Mouse (Mus musculus) kidney, embryonic 15.5 days (tissue): ENCODE data around the gene Tprn. TPM values are rescaled to one million over a fixed set of nuclear protein-coding genes. Genes with fewer than 3 reads are reported as not detected.
"Not testable (repeated sequence)": the region's sequence is repeated elsewhere in the genome, so short reads cannot be mapped to it uniquely, and the experiment has no call there.

ENCODE experiments used
- ATAC-seq: fragments of 200-750 bp; cut with Nextera tagmentation; replicated peaks from 2 replicates; pipeline ENCODE4 v1.8.0; 2017; ENCODE audit warnings: moderate TSS enrichment; ENCODE audit not compliant: low FRiP score
- H3K27ac ChIP-seq: fragments of 300-500 bp; sonication (generic); 2 replicates; pipeline ENCODE4 v1.5.1; 2015; ENCODE audit warnings: mild to moderate bottlenecking, inconsistent platforms
- H3K27me3 ChIP-seq: fragments of 300-500 bp; sonication (generic); 2 replicates; pipeline ENCODE4 v1.6.1; 2015; ENCODE audit warnings: inconsistent platforms
- H3K36me3 ChIP-seq: fragments of 300-500 bp; sonication (generic); 2 replicates; pipeline ENCODE4 v1.6.1; 2015; ENCODE audit warnings: inconsistent platforms
- H3K4me1 ChIP-seq: fragments of 300-500 bp; sonication (generic); 2 replicates; pipeline ENCODE4 v1.6.1; 2015; ENCODE audit warnings: inconsistent platforms
- H3K4me2 ChIP-seq: fragments of 300-500 bp; sonication (generic); 2 replicates; pipeline ENCODE4 v1.6.1; 2015; ENCODE audit warnings: moderate library complexity, mild to moderate bottlenecking, inconsistent platforms
- H3K4me3 ChIP-seq: fragments of 300-500 bp; sonication (generic); replicated peaks from 2 replicates; pipeline ENCODE4 v1.5.1; 2015; ENCODE audit warnings: mild to moderate bottlenecking, inconsistent platforms
- H3K9ac ChIP-seq: fragments of 300-500 bp; sonication (generic); 2 replicates; pipeline ENCODE4 v1.6.1; 2015; ENCODE audit warnings: mild to moderate bottlenecking, inconsistent platforms
- H3K9me3 ChIP-seq: fragments of 300-500 bp; sonication (generic); replicated peaks from 2 replicates; pipeline ENCODE4 v1.6.1; 2016; ENCODE audit warnings: inconsistent platforms
- WGBS: fragments of 180-500 bp; shearing (Covaris S2); methylation state at CpG from one replicate; pipeline ENCODE4 v1.1.7; 2015; ENCODE audit warnings: mixed read lengths; 5-methylcytosine and 5-hydroxymethylcytosine counted together
- polyA plus RNA-seq: library from polyadenylated mRNA; unstranded; fragments of >200 nt; fragmentation: Nextera tagmentation; extraction: Ambion mirVana; gene quantifications from 2 replicates; pipeline ENCODE4 v1.2.1, GENCODE M21; 2015

The Tprn gene
- polyA plus RNA-seq, 1 experiment from 2014 or later, result 11.3 TPM

DNA sequence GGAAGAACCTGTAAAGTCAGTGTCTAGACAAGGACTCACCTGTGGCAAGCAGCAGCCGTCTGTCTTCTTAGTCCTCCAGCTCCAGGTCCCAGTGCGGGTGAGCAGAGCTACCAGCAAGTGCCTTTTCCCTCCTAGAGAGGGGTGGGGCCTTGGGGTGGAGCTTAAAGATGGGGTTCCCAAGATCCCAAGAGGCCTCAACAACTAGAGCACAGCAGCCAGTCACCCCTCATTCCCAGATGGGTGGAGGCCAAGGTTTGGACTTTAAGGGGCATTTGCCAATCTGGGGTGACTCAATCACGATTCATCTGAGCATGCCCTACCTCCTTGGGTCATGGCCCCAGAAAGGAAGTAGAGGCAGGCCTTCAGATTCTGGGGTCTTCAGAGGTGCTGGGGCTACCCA lies 22.7 kb upstream of the Tprn start:
- Histone ChIP-seq H3K9ac (no peak overlapping the region), H3K4me3 (no peak overlapping the region), H3K36me3 (no peaks in the 10 kb centered on the region), H3K9me3 (no peaks in the 10 kb centered on the region), H3K27ac (no peak overlapping the region), H3K4me1 (peaks cover 38% of the 10 kb centered on the region), H3K27me3 (peaks cover 28% of the 10 kb centered on the region), H3K4me2 (no peak overlapping the region)
- ATAC-seq, result no peak
- 79% methylated on average over 3 of the region's 3 CpGs for WGBS

DNA sequence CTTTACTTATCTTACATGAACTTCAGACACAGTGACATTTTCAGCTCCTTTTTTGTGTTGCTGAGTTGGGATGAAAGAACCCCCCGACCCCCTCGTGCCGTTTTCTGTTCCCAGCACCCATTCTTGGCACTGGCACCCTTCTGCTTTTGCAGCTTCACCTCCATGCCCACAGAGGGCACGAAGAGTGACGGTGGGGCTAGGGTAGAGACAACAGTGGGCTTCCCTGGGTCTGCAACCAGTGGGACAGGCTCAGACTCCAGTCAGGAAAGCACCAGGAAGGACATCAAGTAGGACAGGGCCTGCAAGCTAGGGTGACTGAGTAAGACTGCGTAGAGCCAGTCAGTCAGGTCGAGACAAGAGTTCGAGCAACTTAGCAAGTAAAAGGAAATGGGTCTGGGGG lies 22.1 kb upstream of the Tprn start:
- Histone ChIP-seq H3K4me1 (peaks cover 38% of the 10 kb centered on the region), H3K4me3 (peak overlapping the region; percentile 62), H3K27ac (peak overlapping the region; percentile 78), H3K4me2 (peak overlapping the region; percentile 99), H3K9me3 (no peaks in the 10 kb centered on the region), H3K9ac (peak overlapping the region; percentile 32), H3K36me3 (no peaks in the 10 kb centered on the region; the same call in 1 of the 2 replicates), H3K27me3 (peaks cover 28% of the 10 kb centered on the region)
- ATAC-seq, result no peak; the same call in 1 of the 2 replicates
- 46% methylated on average over 8 of the region's 8 CpGs for WGBS

DNA sequence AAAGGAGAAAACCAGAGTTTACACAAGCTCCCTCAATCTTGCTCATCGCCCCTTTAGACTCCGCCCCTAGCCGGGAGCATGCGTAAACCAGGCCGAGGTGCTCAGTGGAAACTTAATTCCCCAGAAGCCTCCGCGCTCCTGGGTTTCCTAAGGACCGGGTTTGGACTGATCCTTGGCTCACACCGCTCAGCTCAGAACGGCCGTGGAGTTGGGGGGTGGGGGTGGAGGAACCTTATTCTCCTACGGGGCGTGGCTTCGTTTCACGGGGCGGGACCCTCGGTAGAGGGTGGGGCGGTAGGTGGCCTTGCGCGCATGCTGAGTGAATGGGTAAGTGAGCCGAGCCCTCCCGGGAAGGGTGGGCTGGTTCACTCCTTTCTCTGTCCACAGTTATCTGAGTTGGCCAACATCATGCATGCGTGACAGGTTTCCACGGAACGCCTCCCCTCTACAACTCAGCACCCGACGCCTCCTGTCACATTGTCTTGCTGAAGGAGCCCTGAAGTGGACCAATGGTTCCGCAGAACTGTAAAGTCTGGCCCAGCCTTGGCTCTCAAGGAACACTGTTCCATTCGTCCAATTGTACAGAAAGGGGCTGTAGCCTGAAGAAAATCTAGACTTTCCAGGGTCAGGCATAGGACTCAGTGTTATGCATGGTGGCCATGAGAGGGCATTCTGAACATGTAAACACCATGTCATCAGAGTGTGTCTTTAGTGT lies 21.5 kb upstream of the Tprn start:
- Histone ChIP-seq H3K4me3 (peak overlapping the region; percentile 62), H3K4me1 (peaks cover 38% of the 10 kb centered on the region), H3K27ac (peak overlapping the region; percentile 78), H3K9me3 (no peaks in the 10 kb centered on the region), H3K27me3 (peaks cover 28% of the 10 kb centered on the region), H3K36me3 (peaks cover under 1% of the 10 kb centered on the region; the same call in 1 of the 2 replicates), H3K9ac (peak overlapping the region; percentile 32), H3K4me2 (peak overlapping the region; percentile 99)
- peak; percentile 85 for ATAC-seq
- 1% methylated on average over 29 of the region's 29 CpGs for WGBS

DNA sequence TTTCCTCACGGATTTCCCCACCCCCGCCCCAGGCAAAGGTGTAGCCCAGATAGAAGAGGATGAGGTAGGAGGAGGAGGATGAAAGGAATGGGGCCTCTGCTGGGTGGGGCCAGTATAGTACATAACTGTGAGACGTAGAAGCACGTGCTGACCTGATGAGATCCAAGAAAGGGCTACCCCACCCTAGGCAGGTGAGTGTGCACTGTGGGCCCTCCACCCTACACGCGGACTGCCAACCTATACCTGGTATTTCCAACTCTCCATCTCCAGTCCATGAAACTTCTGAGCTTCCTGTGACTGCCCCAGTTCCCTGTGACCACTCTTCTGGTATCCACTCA lies 21.0 kb upstream of the Tprn start:
- no peaks in the 10 kb centered on the region for H3K9me3 ChIP-seq
- 18% methylated on average over 6 of the region's 6 CpGs for WGBS
- H3K4me1 ChIP-seq, result peaks cover 36% of the 10 kb centered on the region
- ATAC-seq, result peak; percentile 19
- peak overlapping the region; percentile 78 for H3K27ac ChIP-seq
- peak overlapping the region; percentile 99 for H3K4me2 ChIP-seq
- no peak overlapping the region for H3K9ac ChIP-seq
- peaks cover 28% of the 10 kb centered on the region for H3K27me3 ChIP-seq
- H3K4me3 ChIP-seq, result peak overlapping the region; percentile 62
- peaks cover 6% of the 10 kb centered on the region for H3K36me3 ChIP-seq

DNA sequence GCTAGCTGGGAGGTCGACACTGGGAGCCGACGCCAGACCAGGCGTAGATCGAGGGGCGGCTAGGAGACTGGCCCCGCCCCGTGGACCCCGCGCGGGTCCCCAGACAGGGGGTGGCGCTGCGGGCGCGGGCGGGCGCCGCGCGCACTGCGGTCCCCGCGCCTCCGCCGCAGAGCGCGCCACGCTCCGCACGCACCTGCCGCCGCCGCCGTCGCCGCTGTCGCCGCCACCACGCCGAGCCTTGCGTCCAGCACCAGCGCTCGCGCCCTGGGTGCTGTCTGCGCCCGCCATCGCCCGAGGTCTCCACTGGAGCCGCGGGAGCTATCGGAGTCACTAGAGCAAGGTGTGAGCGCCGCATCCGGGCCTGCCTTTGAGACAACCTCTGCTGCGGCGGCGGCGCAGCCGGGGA lies 20.3 kb upstream of the Tprn start, which contains the start of the genes Rnf208 and Cysrt1:
TSS of gene Rnf208 (plus strand) at position 155 of the 406 bp plus-strand sequence.
TSS of gene Cysrt1 (minus strand) at position 352 of the 406 bp plus-strand sequence.
- Histone ChIP-seq H3K9ac (peak within 1 kb of the TSS; percentile 63), H3K4me3 (peak within 1 kb of the TSS; percentile 62), H3K9me3 (no peaks in the 10 kb centered on the region), H3K4me1 (peaks cover 33% of the 10 kb centered on the region), H3K36me3 (peaks cover 13% of the 10 kb centered on the region), H3K27ac (peak within 1 kb of the TSS; percentile 78), H3K4me2 (peak within 1 kb of the TSS; percentile 99), H3K27me3 (peaks cover 28% of the 10 kb centered on the region)
- ATAC-seq, result no peak
- 0% methylated on average over 53 of the region's 59 CpGs for WGBS

DNA sequence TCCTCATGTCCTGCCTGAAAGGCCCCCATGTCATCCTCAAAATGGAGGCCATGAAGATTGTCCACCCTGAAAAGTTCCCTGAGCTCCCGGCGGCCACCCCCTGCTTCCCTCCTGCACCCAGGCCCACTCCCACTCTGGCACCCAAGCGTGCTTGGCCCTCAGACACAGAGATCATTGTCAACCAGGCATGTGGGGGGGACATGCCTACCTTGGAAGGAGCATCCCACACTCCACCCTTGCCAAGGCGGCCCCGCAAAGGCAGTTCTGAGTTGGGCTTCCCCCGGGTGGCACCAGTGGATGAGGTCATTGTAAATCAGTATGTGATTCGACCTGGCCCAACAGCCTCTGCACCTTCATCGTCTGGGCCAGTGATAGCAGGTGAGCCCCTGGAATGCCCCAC lies 19.1 kb upstream of the Tprn start:
- peaks cover 33% of the 10 kb centered on the region for H3K4me1 ChIP-seq
- H3K9ac ChIP-seq, result peak overlapping the region; percentile 63; the same call in 1 of the 2 replicates
- peak overlapping the region; percentile 62; the same call in 1 of the 2 replicates for H3K4me3 ChIP-seq
- no peaks in the 10 kb centered on the region for H3K9me3 ChIP-seq
- WGBS, result 79% methylated on average over 8 of the region's 8 CpGs
- H3K4me2 ChIP-seq, result peak overlapping the region; percentile 99; the same call in 1 of the 2 replicates
- H3K36me3 ChIP-seq, result peaks cover 25% of the 10 kb centered on the region
- H3K27ac ChIP-seq, result no peak overlapping the region
- peaks cover 28% of the 10 kb centered on the region for H3K27me3 ChIP-seq
- no peak for ATAC-seq

DNA sequence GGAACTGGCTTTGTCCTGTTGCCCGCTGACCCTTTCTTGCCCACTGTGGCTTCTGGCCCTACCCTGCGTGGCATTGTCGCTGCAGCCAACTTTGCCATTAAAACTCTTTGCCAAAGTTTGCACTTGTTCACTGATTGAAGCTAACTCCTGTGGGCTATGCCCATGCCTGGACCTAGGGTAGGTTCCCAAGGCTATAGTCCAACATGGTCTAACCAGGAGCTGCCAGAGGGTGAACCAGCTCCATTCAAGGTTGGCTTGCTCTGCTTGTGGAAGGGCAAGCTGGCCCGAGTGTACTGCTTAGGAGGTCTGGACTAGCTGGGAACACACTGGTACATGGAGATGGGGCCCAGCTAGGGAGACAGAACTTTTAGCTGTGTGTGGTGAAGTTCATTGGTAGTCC lies 18.3 kb upstream of the Tprn start:
- no peak overlapping the region for H3K9ac ChIP-seq
- no peak overlapping the region for H3K4me2 ChIP-seq
- H3K4me1 ChIP-seq, result peaks cover 33% of the 10 kb centered on the region
- no peak overlapping the region for H3K27ac ChIP-seq
- ATAC-seq, result no peak
- peaks cover 32% of the 10 kb centered on the region for H3K36me3 ChIP-seq
- peaks cover 28% of the 10 kb centered on the region for H3K27me3 ChIP-seq
- H3K4me3 ChIP-seq, result no peak overlapping the region
- 89% methylated on average over 4 of the region's 4 CpGs for WGBS
- H3K9me3 ChIP-seq, result no peaks in the 10 kb centered on the region

DNA sequence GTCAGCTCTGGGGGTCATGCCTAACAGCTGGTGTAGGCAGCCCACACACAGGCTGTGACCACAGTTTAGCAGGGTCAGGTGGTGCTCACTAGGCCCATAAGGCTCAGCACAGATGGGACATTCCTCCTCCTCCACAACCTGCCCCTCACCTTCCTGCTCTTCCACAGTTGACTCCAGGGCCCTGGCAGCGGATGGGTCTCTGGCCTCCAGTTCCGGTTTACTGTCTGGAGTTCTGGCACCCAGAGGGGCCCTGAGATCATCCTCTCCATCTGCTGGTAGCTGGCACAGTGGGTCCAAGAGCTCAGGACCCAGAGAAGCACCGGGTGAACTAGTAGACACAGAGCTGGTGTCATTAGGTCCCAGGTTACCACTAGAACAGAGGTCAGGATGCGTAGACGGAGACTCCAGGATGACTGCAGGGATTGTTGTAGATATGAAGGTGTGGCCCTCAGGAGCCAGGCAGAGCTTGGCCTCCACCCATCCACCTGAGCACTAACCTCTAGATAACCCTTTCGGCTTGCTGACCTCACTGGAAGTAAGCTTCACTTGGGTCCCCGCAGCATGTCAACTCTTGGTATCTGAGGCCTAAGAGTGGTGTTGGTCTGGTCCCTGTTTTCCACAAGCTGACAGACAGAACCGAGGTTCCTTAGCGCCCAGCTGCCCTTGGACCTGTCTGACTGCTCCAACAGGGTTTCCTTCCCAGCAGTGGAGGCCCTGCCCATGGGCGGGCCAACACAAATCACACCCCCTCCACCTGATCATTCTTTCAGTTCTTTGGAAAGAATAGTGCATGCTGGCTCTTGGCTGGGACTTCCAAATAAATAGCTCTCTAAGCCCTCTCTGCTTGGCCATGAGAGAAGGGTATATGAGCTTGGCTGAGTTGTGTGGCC lies 16.0 kb upstream of the Tprn start, which contains the start of gene AL732309.1:
TSS of gene AL732309.1 (minus strand) at position 681 of the 890 bp plus-strand sequence.
- no peak within 1 kb of the TSS for H3K9ac ChIP-seq
- peaks cover 19% of the 10 kb centered on the region for H3K4me1 ChIP-seq
- no peak within 1 kb of the TSS for H3K4me3 ChIP-seq
- no peak for ATAC-seq
- no peak within 1 kb of the TSS for H3K27ac ChIP-seq
- H3K9me3 ChIP-seq, result no peaks in the 10 kb centered on the region
- H3K36me3 ChIP-seq, result peaks cover 54% of the 10 kb centered on the region
- no peak within 1 kb of the TSS for H3K4me2 ChIP-seq
- WGBS, result 85% methylated on average over 10 of the region's 10 CpGs
- peaks cover 23% of the 10 kb centered on the region for H3K27me3 ChIP-seq

DNA sequence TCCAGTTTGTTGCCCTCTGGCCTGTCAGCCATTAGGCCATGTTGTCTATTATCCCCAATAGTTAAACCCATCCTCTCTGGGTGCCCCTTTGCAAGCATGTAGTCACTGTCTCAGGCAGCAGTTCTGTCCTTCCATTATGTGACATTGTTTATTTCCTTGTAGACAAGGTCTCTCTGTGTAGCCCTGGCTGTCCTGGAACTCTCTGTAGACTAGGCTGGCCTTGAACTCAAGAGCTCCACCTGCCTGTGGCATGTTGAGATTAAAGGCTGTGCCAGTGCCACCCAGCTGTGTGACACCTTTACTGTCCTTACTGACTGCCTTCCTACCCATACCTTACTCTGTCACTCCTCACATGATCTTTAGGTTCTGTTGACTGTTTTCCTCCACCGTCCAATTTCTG lies 10.1 kb upstream of the Tprn start:
- H3K9me3 ChIP-seq, result no peaks in the 10 kb centered on the region
- 88% methylated on average over 1 of the region's 1 CpGs for WGBS
- no peak overlapping the region for H3K4me3 ChIP-seq
- no peak overlapping the region for H3K4me2 ChIP-seq
- peaks cover 20% of the 10 kb centered on the region for H3K4me1 ChIP-seq
- no peaks in the 10 kb centered on the region for H3K27me3 ChIP-seq
- H3K36me3 ChIP-seq, result peaks cover 62% of the 10 kb centered on the region
- no peak for ATAC-seq
- no peak overlapping the region for H3K27ac ChIP-seq
- H3K9ac ChIP-seq, result no peak overlapping the region

DNA sequence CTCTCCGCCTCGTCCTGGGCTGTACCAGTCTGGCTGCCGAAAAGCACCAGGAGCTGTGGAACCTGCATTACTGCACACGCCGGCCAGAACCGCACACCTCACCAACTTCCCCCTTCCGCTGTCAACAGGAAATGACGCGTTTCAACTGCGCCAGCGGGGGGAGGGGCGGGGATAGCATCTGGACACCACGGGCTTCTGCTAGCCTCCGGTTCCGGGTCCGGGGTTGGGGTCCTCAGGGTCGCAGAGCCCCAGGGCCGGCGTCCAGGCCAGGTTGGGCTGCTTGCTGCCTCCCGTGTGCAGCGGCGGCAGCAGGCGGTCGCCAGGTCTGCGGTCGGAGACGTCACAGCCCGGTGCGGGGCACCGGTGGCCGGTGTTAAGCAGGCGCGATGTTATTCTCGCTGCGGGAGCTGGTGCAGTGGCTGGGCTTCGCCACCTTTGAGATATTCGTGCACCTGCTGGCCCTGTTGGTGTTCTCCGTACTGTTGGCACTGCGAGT lies 7.1 kb upstream of the Tprn start, which contains the start of gene Tmem203:
TSS of gene Tmem203 (plus strand) at position 156 of the 496 bp plus-strand sequence.
- under 1% methylated on average over 39 of the region's 39 CpGs for WGBS
- no peaks in the 10 kb centered on the region for H3K9me3 ChIP-seq
- H3K27me3 ChIP-seq, result no peaks in the 10 kb centered on the region
- peak within 1 kb of the TSS; percentile 75 for H3K4me3 ChIP-seq
- H3K9ac ChIP-seq, result peak within 1 kb of the TSS; percentile 84
- H3K27ac ChIP-seq, result peak within 1 kb of the TSS; percentile 81
- peaks cover 33% of the 10 kb centered on the region for H3K36me3 ChIP-seq
- H3K4me1 ChIP-seq, result peaks cover 20% of the 10 kb centered on the region
- ATAC-seq, result peak; percentile 82
- peak within 1 kb of the TSS; percentile 89 for H3K4me2 ChIP-seq

DNA sequence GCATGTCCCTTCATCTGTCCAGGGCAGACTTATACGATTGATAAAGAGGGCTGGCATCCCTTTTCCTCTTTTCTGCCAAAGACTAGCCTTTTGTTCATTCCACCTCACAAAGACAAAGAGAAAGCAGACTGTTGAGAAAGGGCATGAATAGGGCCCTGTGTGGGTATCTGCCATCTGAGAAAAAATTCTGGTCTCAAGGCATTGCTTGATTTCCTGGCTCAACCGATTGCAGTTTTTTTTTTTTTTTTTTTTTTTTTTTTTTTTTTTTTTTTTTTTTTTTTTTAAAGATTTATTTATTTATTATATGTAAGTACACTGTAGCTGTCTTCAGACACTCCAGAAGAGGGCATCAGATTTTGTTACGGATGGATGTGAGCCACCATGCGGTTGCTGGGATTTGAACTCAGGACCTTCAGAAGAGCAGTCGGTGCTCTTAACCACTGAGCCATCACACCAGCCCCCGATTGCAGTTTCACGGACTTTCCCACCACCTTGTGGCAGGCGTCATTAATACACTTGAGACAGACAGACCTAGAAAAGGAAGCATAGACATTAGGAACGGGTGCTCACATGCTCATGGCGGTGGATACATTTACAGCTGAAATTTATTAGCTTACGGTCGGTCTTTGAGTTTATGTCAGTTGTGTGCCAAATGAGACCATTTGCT lies 5.8 kb upstream of the Tprn start:
- Histone ChIP-seq H3K9ac (peak overlapping the region; percentile 84; the same call in 1 of the 2 replicates), H3K36me3 (peaks cover 21% of the 10 kb centered on the region), H3K4me1 (peaks cover 20% of the 10 kb centered on the region), H3K4me3 (peak overlapping the region; percentile 75), H3K4me2 (peak overlapping the region; percentile 89)
- ATAC-seq, H3K27me3 ChIP-seq, H3K9me3 ChIP-seq, H3K27ac ChIP-seq: not testable (repeated sequence)
- 56% methylated on average over 12 of the region's 12 CpGs for WGBS
